Mouse (Mus musculus) gastrocnemius, postnatal 4 days (tissue): Measurements from ENCODE around the gene Zc3h12c. TPM values are rescaled to one million over a fixed set of nuclear protein-coding genes. Genes with fewer than 3 reads are reported as not detected.

Experiments used
- microRNA-seq: library from miRNA; unstranded; fragments of <30 nt; microRNA quantifications from one replicate; pipeline ENCODE4 v1.2.0, GENCODE M21; 2021
- total RNA-seq, 2 experiments: library from RNA; stranded (reverse); gene quantifications; 2 replicates each; pipeline ENCODE4 v1.2.3; 2021

The Zc3h12c gene
- total RNA-seq, 2 experiments from 2014 or later = 9.6 to 10.6 TPM

Small RNA genes lying within 50 kb of the gene (microRNA-seq; reads per million reads assigned to microRNA genes)
- gene Gm27686 (not detected), gene Mir6244 (not detected)

Other genes starting within 250 kb of the Zc3h12c start
- 10 to 100 TPM; 40.8 to 41.2 TPM for gene Fdx1, start 205.0 kb downstream of the Zc3h12c start, total RNA-seq
- gene Rdx, start 121.4 kb downstream of the Zc3h12c start, total RNA-seq = 100 to 1,000 TPM; 125 to 131 TPM